Mouse (Mus musculus): ENCODE measurements around the gene Hacd2.

The Hacd2 gene

GRCm38 (mm10) chr16:35054432-35055193 is 32.4 kb downstream of the Hacd2 start:
- no peak for DNase-seq (ENCODE audit: extremely low read depth, low read depth, low spot score)

DNA sequence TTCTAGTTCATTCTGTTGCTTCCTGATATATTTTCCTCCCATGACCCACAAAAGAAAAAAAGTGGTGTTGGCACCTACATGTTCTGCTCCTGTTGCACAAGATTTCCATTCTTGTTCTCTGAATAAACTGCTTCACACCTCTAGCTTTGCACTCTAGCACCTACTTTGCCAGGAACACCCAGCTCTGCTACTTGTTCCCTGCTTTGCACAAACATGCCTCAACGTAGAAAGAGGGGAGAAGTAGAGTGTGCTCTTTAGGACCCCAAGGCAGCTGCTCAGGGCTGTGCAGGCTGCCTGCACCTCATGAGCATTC is 32.9 kb downstream of the Hacd2 start:
- DNase-seq (ENCODE audit: extremely low read depth, low read depth, low spot score), result no peak

- DNase-seq (ENCODE audit: extremely low read depth, low read depth, low spot score), result no peak
Observed at GRCm38 (mm10) chr16:35055861-35056260, 33.6 kb downstream of the Hacd2 start.

GRCm38 (mm10) chr16:35056306-35056705 is 34.1 kb downstream of the Hacd2 start:
- DNase-seq (ENCODE audit: extremely low read depth, low read depth, low spot score), result no peak

DNA sequence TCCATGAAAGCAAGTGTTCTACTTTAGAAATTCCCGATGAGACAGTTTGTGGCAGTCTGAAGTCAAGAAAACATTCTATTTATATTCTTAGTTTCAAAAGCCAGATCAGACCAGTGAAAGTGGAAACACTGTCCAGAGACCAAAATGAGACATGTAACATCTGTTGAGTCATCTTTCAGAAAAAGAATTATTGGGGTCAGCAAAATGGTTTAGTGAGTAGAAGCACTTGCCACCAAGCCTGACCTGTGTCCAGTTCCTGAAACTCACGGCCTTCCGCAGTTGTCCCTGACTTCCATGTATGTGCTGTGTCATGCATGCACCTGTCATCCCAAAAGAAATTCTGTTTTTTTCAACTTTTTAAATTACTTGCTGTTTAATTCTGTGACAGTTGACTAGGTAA is 34.6 kb downstream of the Hacd2 start:
- no peak for DNase-seq (ENCODE audit: extremely low read depth, low read depth, low spot score)

DNA sequence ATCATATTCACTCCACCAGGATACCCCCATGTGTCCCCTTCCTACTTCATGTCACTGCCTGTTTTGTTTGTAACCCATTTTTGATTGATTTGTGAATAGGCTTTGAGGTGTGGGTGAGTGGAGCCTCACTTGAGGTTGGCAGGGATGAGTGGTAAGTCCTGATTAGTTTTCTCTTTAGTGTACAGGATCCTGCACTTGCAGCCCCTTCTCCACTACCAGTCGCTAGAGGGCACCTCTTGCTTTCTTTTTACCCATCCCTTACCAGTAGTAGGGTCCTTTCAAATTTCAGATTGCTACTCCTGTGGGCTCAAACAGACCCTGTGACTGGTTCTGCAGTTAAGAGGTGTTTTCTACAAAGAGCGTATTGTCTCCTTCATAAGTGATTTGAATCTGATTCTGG is 38.8 kb downstream of the Hacd2 start:
- DNase-seq (ENCODE audit: extremely low read depth, low read depth, low spot score), result no peak

- no peak for DNase-seq (ENCODE audit: extremely low read depth, low read depth, low spot score)
Observed at GRCm38 (mm10) chr16:35065724-35066123, 43.5 kb downstream of the Hacd2 start.

DNA sequence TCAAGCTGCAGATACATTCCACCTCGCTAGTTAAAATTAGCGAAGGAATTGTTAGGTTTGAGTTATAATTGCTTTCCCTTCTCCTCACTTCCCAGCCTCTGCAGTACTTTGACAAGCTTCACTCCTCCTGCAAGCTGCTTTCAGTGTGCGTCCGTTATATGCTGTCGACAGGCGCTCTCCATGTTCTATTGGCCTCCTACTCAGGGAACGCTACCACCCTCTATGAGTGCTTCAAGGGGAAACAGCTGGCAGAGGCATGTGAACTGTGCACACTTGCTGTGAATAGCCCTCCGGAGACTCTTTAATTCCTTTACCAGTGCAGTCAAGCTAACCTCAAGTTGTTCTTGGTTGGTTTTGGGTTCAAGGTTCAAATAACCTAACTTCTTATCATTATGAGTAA is 44.9 kb downstream of the Hacd2 start:
- DNase-seq (ENCODE audit: extremely low read depth, low read depth, low spot score), result no peak

- no peak for DNase-seq (ENCODE audit: extremely low read depth, low read depth, low spot score)
Observed at GRCm38 (mm10) chr16:35067631-35068030, 45.4 kb downstream of the Hacd2 start.

DNA sequence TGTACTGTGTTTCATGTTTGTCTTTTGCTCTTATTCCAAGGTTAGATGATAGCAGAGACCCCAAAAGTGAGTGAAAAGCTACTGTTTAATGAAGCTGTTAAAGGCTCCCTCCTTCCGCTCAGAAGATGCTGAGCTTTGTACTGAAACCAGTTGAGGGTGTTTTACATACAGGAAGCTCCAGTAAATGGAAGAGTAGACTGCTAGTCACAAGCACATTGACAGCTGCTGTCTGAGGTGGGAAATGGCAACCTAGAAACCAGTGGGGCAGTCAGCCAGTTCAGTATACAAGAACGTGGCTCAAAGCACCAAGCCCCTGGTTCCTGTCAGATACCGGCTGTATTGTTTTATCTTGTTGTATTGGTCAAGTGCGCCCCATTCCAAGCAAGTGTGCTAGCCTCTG is 46.7 kb downstream of the Hacd2 start:
- no peak for DNase-seq (ENCODE audit: extremely low read depth, low read depth, low spot score)

DNA sequence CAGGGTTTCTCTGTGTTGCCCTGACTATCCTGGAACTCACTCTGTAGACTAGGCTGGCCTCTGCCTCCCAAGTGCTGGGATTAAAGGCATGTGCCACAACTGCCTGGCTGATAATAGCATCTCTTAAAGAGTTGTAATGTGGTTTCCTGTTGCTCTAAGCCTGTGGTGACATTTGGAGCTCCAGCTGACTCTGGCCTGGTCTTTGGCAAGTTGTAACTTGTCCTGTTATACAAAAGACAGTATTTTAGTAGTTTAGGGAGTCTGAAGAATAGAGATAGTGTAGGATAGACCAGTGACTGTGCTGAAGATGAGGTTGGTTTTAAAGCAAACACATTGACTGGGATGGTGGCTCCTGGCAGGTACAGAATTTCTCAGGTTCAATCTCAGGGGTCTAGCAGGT is 52.2 kb downstream of the Hacd2 start:
- no peak for DNase-seq (ENCODE audit: extremely low read depth, low read depth, low spot score)

- no peak for DNase-seq (ENCODE audit: extremely low read depth, low read depth, low spot score)
Observed at GRCm38 (mm10) chr16:35075643-35076042, 53.4 kb downstream of the Hacd2 start.

DNA sequence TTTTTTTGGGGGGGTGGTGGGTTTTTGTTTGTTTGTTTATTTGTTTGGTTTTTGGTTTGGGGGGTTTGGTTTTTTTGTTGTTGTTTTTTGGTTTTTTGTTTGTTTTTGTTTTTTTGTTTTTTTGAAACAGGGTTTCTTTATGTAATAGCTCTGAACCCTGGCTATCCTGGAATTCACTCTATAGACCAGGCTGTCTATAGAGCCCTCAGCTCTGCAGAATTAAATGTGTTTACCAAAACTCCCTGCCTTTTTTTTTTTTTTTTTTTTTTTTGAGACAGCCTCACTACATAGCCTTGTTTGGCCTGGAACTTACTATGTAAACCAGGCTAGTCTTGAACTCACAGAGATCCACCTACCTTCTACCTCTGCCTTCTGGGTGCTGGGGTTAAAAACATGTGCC is 71.3 kb downstream of the Hacd2 start:
- no peak for DNase-seq (ENCODE audit: extremely low read depth, low read depth, low spot score)

- DNase-seq (ENCODE audit: extremely low read depth, low read depth, low spot score), result no peak
Observed at GRCm38 (mm10) chr16:35097870-35098530, 75.8 kb downstream of the Hacd2 start.

- DNase-seq (ENCODE audit: extremely low read depth, low read depth, low spot score), result no peak
Observed at GRCm38 (mm10) chr16:35101751-35102420, 79.7 kb downstream of the Hacd2 start.

DNA sequence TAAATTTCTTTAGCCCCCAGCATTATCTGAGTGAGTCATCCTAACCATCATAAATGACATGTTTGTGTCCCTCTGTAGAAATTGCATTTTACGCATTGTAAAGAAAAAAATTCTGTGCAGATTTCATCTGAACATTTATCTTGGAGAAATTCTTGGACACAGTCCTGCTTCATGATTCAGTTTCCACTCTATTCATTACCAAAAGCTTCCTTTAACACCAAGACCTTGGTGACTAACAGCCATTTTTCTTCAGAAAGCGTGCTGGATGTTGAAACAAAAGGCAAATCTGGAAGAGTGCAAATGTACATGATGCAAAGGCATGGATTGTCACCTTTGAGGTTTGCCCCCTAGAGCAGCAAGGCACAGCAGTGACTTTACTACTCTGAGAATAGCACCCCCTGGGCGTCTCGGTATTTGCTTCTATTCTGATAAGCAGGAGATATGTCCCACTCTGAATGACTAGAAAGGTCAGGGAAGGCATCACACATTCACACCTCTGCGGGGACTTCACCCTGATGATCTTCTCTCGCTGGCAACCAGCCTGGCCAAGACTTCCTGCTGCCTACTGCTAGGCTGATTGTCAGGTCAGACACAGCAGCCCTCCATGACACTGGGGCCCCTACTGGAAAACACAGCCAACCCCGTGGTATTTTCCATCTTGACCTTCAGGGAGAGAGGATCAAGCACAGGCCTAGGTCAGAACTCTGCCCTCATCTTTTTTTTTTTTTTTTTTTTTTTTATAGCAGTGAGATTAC is 80.8 kb downstream of the Hacd2 start:
- DNase-seq (ENCODE audit: extremely low read depth, low read depth, low spot score), result no peak

GRCm38 (mm10) chr16:35107985-35108384 is 85.8 kb downstream of the Hacd2 start:
- no peak for DNase-seq (ENCODE audit: extremely low read depth, low read depth, low spot score)

DNA sequence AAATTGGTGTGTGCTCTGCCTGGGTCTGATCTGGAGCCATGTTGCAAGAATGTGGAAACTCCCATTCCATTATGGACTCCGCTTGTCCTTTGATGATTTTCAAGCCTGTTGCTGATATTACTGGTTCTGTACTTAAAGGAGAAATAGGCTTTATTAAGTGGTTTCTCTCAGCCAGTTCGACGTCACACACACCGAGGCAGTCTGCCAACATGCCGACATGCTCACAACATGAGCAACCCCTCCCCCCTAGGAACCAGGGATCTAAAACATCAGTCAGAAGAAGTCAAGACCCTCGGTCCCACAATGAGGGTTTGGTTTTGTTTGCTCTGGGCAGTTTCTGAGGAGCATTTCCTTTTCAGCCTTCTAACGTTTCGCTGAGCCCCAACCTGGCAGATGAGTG is 86.9 kb downstream of the Hacd2 start:
- DNase-seq (ENCODE audit: extremely low read depth, low read depth, low spot score), result no peak

GRCm38 (mm10) chr16:35109656-35110291 is 87.5 kb downstream of the Hacd2 start:
- DNase-seq (ENCODE audit: extremely low read depth, low read depth, low spot score), result no peak

DNA sequence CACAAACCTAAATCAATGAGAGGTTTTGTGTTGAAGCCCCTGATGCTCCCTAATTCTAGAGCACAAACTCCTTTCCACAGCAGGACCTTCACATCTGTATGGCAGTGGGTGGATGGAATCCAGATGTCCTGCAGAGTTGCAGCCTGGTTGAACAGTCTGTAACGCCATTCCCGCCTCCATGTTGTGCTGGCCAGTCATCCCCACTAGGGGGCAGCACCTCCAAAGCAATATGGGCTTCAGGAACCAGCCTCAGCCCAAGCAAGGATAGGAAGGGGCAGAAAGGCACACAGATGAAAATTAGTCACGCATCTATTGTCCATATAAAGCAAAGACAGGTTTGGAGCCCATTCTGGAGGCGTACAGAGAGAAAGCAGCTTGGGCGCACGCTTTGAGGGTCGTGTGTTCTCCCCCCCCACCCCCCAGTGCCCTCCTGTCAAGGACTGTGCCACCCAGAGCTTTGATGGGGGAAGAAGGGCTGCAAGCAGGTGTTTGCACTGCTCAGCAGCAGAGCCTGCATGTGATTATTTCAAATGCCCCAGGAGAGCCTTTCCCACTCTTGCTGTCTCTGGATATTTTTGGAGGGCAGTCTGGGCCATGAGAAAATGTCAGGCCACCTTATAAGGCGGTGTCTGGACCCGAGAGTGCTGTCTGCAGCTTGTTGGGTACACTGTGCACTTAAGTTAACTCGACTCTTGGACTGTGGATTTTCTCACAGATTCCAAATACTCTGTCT is 88.3 kb downstream of the Hacd2 start:
- DNase-seq (ENCODE audit: extremely low read depth, low read depth, low spot score), result no peak

Data from fat pad, adult 2 months (tissue).